Mouse (Mus musculus): Measurements from ENCODE around the gene Tbck. TPM values are rescaled to one million over a fixed set of nuclear protein-coding genes. Genes with fewer than 3 reads are reported as not detected.

The Tbck gene
- polyA plus RNA-seq, 1 experiment from 2014 or later = 33.2 TPM

DNA sequence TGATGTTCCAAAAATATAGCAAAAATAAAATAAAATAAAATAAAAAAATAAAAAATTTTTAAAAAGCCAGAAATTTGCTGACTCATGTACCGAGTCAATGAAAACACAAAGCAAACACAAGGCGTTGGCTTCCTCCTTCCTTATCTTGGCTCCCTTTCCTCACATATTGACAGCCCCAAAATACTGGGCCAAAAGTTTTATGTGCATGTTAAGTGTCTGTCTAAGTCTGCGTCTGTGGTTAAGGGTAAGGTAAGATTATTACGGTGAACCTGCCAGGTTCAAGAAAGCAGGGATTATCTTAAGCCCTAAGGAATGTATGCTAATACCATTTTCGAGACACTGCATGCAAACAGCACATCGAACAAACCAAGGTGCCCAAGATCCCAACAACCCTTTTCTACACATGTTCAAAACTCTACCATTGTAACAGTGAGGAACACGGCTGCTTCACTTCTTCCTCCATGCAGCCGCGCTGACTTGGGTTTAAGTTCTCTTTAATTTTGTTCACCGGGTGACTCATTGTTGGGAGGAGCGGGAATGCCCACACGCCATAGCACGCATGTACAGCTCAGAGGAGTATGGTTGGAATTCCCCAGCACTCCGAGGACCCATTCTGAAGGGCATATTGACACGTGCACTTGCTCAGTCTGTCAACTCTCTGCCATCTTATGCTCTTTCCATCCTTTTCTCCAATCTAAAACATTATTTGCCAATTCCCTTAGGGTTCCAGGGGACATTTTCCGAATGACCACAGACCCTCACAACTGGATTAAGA lies 203.3 kb downstream of the Tbck start:
- H3K4me3 ChIP-seq (replicated peaks; ENCODE audit: low read depth, low read length) = no peak overlapping the region

More for the DNA sequence above, 203.3 kb downstream of the Tbck start:
- Histone ChIP-seq H3K4me2 (ENCODE audit: low read length) (no peak overlapping the region), H3K4me1 (ENCODE audit: control insufficient read depth, insufficient read depth, low read length) (no peaks in the 10 kb centered on the region), H3K9me3 (ENCODE audit: control insufficient read depth, low read length) (no peaks in the 10 kb centered on the region), H3K36me3 (ENCODE audit: control insufficient read depth, insufficient read depth, low read length) (no peaks in the 10 kb centered on the region), H3K27me3 (ENCODE audit: control insufficient read depth, insufficient read depth, low read length) (no peaks in the 10 kb centered on the region), H3K9ac (replicated peaks; ENCODE audit: low read length) (no peak overlapping the region), H3K27ac (replicated peaks; ENCODE audit: low read depth, low read length) (no peak overlapping the region)
- 91% methylated on average over 16 of the region's 16 CpGs for WGBS
- DNase-seq (no peak), ATAC-seq (ENCODE audit: low FRiP score, low TSS enrichment) (no peak)

Other genes starting within 250 kb of the Tbck start
- gene Gimd1, start 54.3 kb upstream of the Tbck start, polyA plus RNA-seq (2014; fragmentation: Nextera tagmentation; extraction: Ambion mirVana) = not detected in 2 replicates
- 66.4 and 84.8 TPM in 2 replicates for gene Aimp1, start 226 bp downstream of the Tbck start, polyA plus RNA-seq (2014; fragmentation: Nextera tagmentation; extraction: Ambion mirVana)

Data from midbrain, embryonic 14.5 days (tissue).